Mouse (Mus musculus) lung, postnatal 14 days (tissue): ENCODE results near the gene Olfr1396.
A peak's percentile ranks its signal among the peaks of the same experiment; 100 is the strongest.
"Not testable (repeated sequence)": the region's sequence is repeated elsewhere in the genome, so short reads cannot be mapped to it uniquely, and the experiment has no call there.

Experiments
- DNase-seq: peaks from one replicate; pipeline ENCODE4 v3.0.0; 2021

Gene Olfr1396

GRCm38 (mm10) chr11:49089735-49090507 lies 24.8 kb downstream of the Olfr1396 start:
- no peak for DNase-seq

GRCm38 (mm10) chr11:49088990-49089652 lies 25.6 kb downstream of the Olfr1396 start:
- DNase-seq = no peak

GRCm38 (mm10) chr11:49087830-49088616 lies 26.7 kb downstream of the Olfr1396 start:
- DNase-seq = peak; percentile 35

GRCm38 (mm10) chr11:49086858-49087361 lies 27.8 kb downstream of the Olfr1396 start:
- DNase-seq = no peak

- DNase-seq = no peak
Observed at GRCm38 (mm10) chr11:49084875-49085274, 29.8 kb downstream of the Olfr1396 start.

GRCm38 (mm10) chr11:49084385-49084784 lies 30.3 kb downstream of the Olfr1396 start:
- no peak for DNase-seq

GRCm38 (mm10) chr11:49083808-49084207 lies 30.9 kb downstream of the Olfr1396 start:
- DNase-seq = no peak

- no peak for DNase-seq
Observed at GRCm38 (mm10) chr11:49083146-49083545, 31.5 kb downstream of the Olfr1396 start.

- DNase-seq = no peak
Observed at GRCm38 (mm10) chr11:49081886-49082285, 32.8 kb downstream of the Olfr1396 start.

GRCm38 (mm10) chr11:49081356-49081755 lies 33.3 kb downstream of the Olfr1396 start:
- no peak for DNase-seq

GRCm38 (mm10) chr11:49080636-49081035 lies 34.0 kb downstream of the Olfr1396 start:
- no peak for DNase-seq

GRCm38 (mm10) chr11:49078719-49079118 lies 36.0 kb downstream of the Olfr1396 start:
- DNase-seq = no peak

GRCm38 (mm10) chr11:49077012-49077411 lies 37.7 kb downstream of the Olfr1396 start:
- no peak for DNase-seq

GRCm38 (mm10) chr11:49076001-49076757 lies 38.5 kb downstream of the Olfr1396 start, which contains the start of gene Ifi47:
Gene Ifi47, plus strand, starts transcription at chr11:49076587.
- DNase-seq = not testable (repeated sequence)

GRCm38 (mm10) chr11:49068358-49068757 lies 46.3 kb downstream of the Olfr1396 start:
- DNase-seq = no peak

- not testable (repeated sequence) for DNase-seq
Observed at GRCm38 (mm10) chr11:49063713-49064469, 50.8 kb downstream of the Olfr1396 start, which contains the start of gene Tgtp2. Gene Tgtp2, minus strand, starts transcription at chr11:49064206.

GRCm38 (mm10) chr11:49061865-49062264 lies 52.8 kb downstream of the Olfr1396 start:
- not testable (repeated sequence) for DNase-seq

- DNase-seq = not testable (repeated sequence)
Observed at GRCm38 (mm10) chr11:49060061-49060460, 54.6 kb downstream of the Olfr1396 start.
